In the genomic region with DNA sequence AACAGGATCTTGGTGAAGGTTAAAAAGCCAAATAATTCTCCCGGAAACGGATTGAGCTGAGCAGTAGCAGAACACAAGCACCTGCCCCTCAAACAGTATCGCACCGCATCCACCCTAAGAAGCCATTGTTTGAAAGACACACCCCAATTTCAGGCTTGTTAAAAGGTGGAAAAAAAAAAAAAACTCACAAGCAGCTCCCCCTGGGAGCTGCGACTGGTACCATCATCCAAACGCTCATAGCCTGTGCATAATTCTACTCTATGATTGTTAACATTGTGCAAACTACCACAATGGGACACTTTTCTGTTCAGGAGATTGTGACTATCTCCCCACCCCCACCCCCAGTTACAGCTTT, we compare ENCODE assay signal across 8 mouse cellular contexts. TPM values are rescaled to one million over a fixed set of nuclear protein-coding genes. Genes with fewer than 3 reads are reported as not detected.
DNase-seq lines count a peak whose midpoint lies in the region; ATAC-seq and TF ChIP-seq lines count a peak whose summit lies in the region.

No protein-coding gene starts in this region.

- no peak for DNase-seq in cerebellum, postnatal 10 days
- no peak for DNase-seq in spleen, adult 2 months (ENCODE audit: low read depth in 1 of 2, low spot score in 2 of 2)
- DNase-seq in spleen, postnatal 10 days (ENCODE audit: low spot score in 2 of 2), result no peak
- DNase-seq in right cerebral cortex, adult 2 months (ENCODE audit: low spot score in 2 of 2), result no peak
- DNase-seq in testis, postnatal 14 days (ENCODE audit: low spot score), result no peak

- H3K4me1 ChIP-seq in spleen, adult 2 months (ENCODE audit: control insufficient read depth, insufficient read depth, insufficient read length), result peaks cover 14% of the 10 kb centered on the region
- H3K4me1 ChIP-seq in liver, embryonic 12.5 days, result peaks cover 48% of the 10 kb centered on the region
- peaks cover 21% of the 10 kb centered on the region for H3K4me1 ChIP-seq in stomach, embryonic 16.5 days (ENCODE audit: control insufficient read depth, insufficient read depth, low read length)

- no peaks in the 10 kb centered on the region for H3K36me3 ChIP-seq in spleen, adult 2 months (ENCODE audit: control insufficient read depth, insufficient read depth, low read length)
- H3K36me3 ChIP-seq in liver, embryonic 12.5 days, result no peaks in the 10 kb centered on the region
- H3K36me3 ChIP-seq in stomach, embryonic 16.5 days (ENCODE audit: control insufficient read depth, insufficient read depth, low read length), result no peaks in the 10 kb centered on the region

- peak overlapping the region; percentile 23; the same call in 1 of the 2 replicates for H3K9ac ChIP-seq in liver, embryonic 12.5 days
- H3K9ac ChIP-seq in stomach, embryonic 16.5 days (ENCODE audit: low read length), result peak overlapping the region; percentile 48; the same call in 1 of the 2 replicates

- no peak for TF ChIP-seq CTCF in spleen, adult 2 months (IDR thresholded peaks at IDR 0.05; ENCODE audit: extremely low read depth, insufficient read depth, insufficient read length, insufficient replicate concordance)

- no peak for TF ChIP-seq POLR2A in spleen, adult 2 months (IDR thresholded peaks at IDR 0.05; ENCODE audit: low read depth, low read length)

- peak overlapping the region; percentile 86 for H3K4me2 ChIP-seq in liver, embryonic 12.5 days
- peak overlapping the region; percentile 90 for H3K4me2 ChIP-seq in stomach, embryonic 16.5 days (ENCODE audit: low read depth, low read length)

- ATAC-seq in cerebellum, adult (ENCODE audit: insufficient number of reproducible peaks, low FRiP score, low TSS enrichment), result peak; percentile 49
- ATAC-seq in liver, embryonic 12.5 days, result peak; percentile 2; the same call in 1 of the 2 replicates
- peak; percentile 12; the same call in 1 of the 2 replicates for ATAC-seq in stomach, embryonic 16.5 days (ENCODE audit: insufficient read depth, low FRiP score)

- WGBS in spleen, adult 2 months, result 5% methylated on average over 6 of the region's 6 CpGs
- WGBS in liver, embryonic 12.5 days (ENCODE audit: insufficient replicate concordance), result under 1% methylated on average over 6 of the region's 6 CpGs
- WGBS in stomach, embryonic 16.5 days, result under 1% methylated on average over 6 of the region's 6 CpGs

- no peaks in the 10 kb centered on the region for H3K9me3 ChIP-seq in liver, embryonic 12.5 days (replicated peaks)
- no peaks in the 10 kb centered on the region for H3K9me3 ChIP-seq in stomach, embryonic 16.5 days (replicated peaks; ENCODE audit: control insufficient read depth, low read length)

- H3K27me3 ChIP-seq in spleen, adult 2 months (ENCODE audit: control insufficient read depth, insufficient read depth, low read length), result no peaks in the 10 kb centered on the region
- H3K27me3 ChIP-seq in liver, embryonic 12.5 days (replicated peaks), result no peaks in the 10 kb centered on the region
- H3K27me3 ChIP-seq in stomach, embryonic 16.5 days (ENCODE audit: control insufficient read depth, insufficient read depth, low read length), result no peaks in the 10 kb centered on the region

- peak overlapping the region; percentile 62; the same call in 1 of the 2 replicates for H3K27ac ChIP-seq in spleen, adult 2 months (ENCODE audit: insufficient read depth, low read length)
- peak overlapping the region; percentile 58; the same call in 1 of the 2 replicates for H3K27ac ChIP-seq in liver, embryonic 12.5 days
- H3K27ac ChIP-seq in stomach, embryonic 16.5 days (ENCODE audit: low read length), result no peak overlapping the region

- H3K4me3 ChIP-seq in spleen, adult 2 months (ENCODE audit: extremely low read depth, insufficient read depth, insufficient read length), result peak overlapping the region; percentile 96
- peak overlapping the region; percentile 83 for H3K4me3 ChIP-seq in liver, embryonic 12.5 days
- peak overlapping the region; percentile 65 for H3K4me3 ChIP-seq in stomach, embryonic 16.5 days (replicated peaks; ENCODE audit: low read length)

RNA-seq across cellular contexts. Expression of gene Mrpl44, which starts 13.9 kb away (rescaled TPM):
- polyA plus RNA-seq in spleen, adult 2 months (2012; rRNA removed), result 5.0 and 7.4 TPM in 2 replicates
- 35.0 and 35.4 TPM in 2 replicates for polyA plus RNA-seq in liver, embryonic 12.5 days (2016; fragmentation: Nextera tagmentation; extraction: Ambion mirVana)
- polyA plus RNA-seq in stomach, embryonic 16.5 days (2015; fragmentation: Nextera tagmentation; extraction: Ambion mirVana), result 47.6 and 51.0 TPM in 2 replicates

RNA-seq across cellular contexts. Expression of gene Wdfy1, which starts 14.0 kb away (rescaled TPM):
- 22.1 and 31.9 TPM in 2 replicates for polyA plus RNA-seq in spleen, adult 2 months (2012; rRNA removed)
- polyA plus RNA-seq in liver, embryonic 12.5 days (2016; fragmentation: Nextera tagmentation; extraction: Ambion mirVana), result 16.2 and 16.5 TPM in 2 replicates
- 32.9 and 41.8 TPM in 2 replicates for polyA plus RNA-seq in stomach, embryonic 16.5 days (2015; fragmentation: Nextera tagmentation; extraction: Ambion mirVana)
